Mouse (Mus musculus) stomach, embryonic 16.5 days (tissue): ENCODE results near the gene Olfr652. TPM values are rescaled to one million over a fixed set of nuclear protein-coding genes. Genes with fewer than 3 reads are reported as not detected.

Experiments
- ATAC-seq: fragments of 200-750 bp; cut with Nextera tagmentation; 2 replicates; pipeline ENCODE4 v1.8.0; 2017; ENCODE audit warnings: moderate number of reproducible peaks, moderate TSS enrichment; ENCODE audit not compliant: insufficient read depth, low FRiP score
- H3K27ac ChIP-seq: fragments of 300-500 bp; sonication (generic); 2 replicates; pipeline ENCODE4 v1.5.1; 2014; ENCODE audit warnings: low read length
- H3K27me3 ChIP-seq: fragments of 300-500 bp; sonication (generic); 2 replicates; pipeline ENCODE4 v1.6.1; 2014; ENCODE audit warnings: low read length, control low read depth, mixed read lengths; ENCODE audit not compliant: control insufficient read depth, insufficient read depth
- H3K36me3 ChIP-seq: fragments of 300-500 bp; sonication (generic); 2 replicates; pipeline ENCODE4 v1.6.1; 2014; ENCODE audit warnings: low read length; ENCODE audit not compliant: control insufficient read depth, insufficient read depth
- H3K4me1 ChIP-seq: fragments of 300-500 bp; sonication (generic); 2 replicates; pipeline ENCODE4 v1.6.1; 2014; ENCODE audit warnings: low read length, control low read depth, mixed read lengths; ENCODE audit not compliant: control insufficient read depth, insufficient read depth
- H3K4me2 ChIP-seq: fragments of 300-500 bp; sonication (generic); 2 replicates; pipeline ENCODE4 v1.6.1; 2014; ENCODE audit warnings: low read depth, low read length, mixed read lengths
- H3K4me3 ChIP-seq: fragments of 300-500 bp; sonication (generic); replicated peaks from 2 replicates; pipeline ENCODE4 v1.5.1; 2014; ENCODE audit warnings: mild to moderate bottlenecking, low read length
- H3K9ac ChIP-seq: fragments of 300-500 bp; sonication (generic); 2 replicates; pipeline ENCODE4 v1.6.1; 2014; ENCODE audit warnings: low read length
- H3K9me3 ChIP-seq: fragments of 300-500 bp; sonication (generic); replicated peaks from 2 replicates; pipeline ENCODE4 v1.6.1; 2016; ENCODE audit warnings: low read length, control low read depth; ENCODE audit not compliant: control insufficient read depth
- WGBS: fragments of 180-500 bp; shearing (Covaris S2); extraction: QIAGEN DNeasy Blood & Tissue Kit; methylation state at CpG from one replicate; pipeline ENCODE4 v1.1.7; 2014; 5-methylcytosine and 5-hydroxymethylcytosine counted together
- polyA plus RNA-seq: library from polyadenylated mRNA; unstranded; fragments of >200 nt; fragmentation: Nextera tagmentation; extraction: Ambion mirVana; gene quantifications from 2 replicates; pipeline ENCODE4 v1.2.1, GENCODE M21; 2015

Olfr652 gene
- not detected in 2 replicates for polyA plus RNA-seq

DNA sequence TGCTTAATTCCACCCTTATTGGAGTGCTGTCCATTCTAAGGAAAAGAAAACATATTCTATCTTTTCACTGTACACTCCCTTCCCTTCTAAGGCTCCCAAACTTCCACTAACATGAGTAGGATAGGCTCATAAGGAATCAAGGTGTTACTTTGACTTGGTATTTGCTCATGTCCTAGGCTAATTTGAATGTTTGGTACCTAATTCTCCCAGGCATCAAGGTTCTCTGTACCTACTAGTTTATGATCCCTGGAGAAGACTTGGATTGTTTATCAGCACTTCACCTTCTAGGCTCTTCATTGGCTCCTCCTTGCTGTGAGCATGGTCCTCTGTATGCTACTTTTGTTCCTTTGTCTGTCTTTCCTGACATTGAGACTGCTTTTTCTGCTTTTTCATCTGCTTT is at the start of gene Olfr652:
Gene Olfr652, plus strand, starts transcription at position 301 of the 400 bp plus-strand sequence.
- H3K9me3 ChIP-seq: no peaks in the 10 kb centered on the region
- ATAC-seq: no peak

DNA sequence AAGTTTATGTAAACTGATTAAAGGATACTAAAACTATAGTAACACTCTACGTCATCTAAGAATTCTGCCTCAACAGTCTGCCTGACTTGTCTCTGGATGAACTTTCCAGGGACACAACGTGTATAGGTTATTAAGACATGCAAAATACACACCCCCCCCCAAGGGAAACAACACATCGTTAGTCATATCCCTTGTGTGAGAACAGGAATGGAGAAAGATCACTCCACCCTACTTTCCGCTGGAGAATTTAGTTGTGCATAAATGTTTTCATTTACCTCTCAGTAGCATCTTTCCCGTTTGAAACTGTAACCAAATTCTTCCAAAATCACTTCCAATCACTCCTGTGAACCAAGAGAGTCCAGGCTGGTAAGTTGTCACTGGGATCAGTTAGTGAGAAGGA is 10.9 kb upstream of the Olfr652 start, which contains the start of gene Olfr651:
Gene Olfr651, plus strand, starts transcription at position 301 of the 400 bp plus-strand sequence.
- H3K4me1 ChIP-seq: no peaks in the 10 kb centered on the region
- 70% methylated on average over 5 of the region's 5 CpGs for WGBS
- ATAC-seq: no peak
- H3K9me3 ChIP-seq: no peaks in the 10 kb centered on the region
- H3K36me3 ChIP-seq: no peaks in the 10 kb centered on the region
- no peak within 1 kb of the TSS for H3K4me3 ChIP-seq
- H3K27me3 ChIP-seq: no peaks in the 10 kb centered on the region
- no peak within 1 kb of the TSS for H3K4me2 ChIP-seq
- H3K9ac ChIP-seq: no peak within 1 kb of the TSS
- H3K27ac ChIP-seq: no peak within 1 kb of the TSS

More for the DNA sequence above, at the start of gene Olfr652:
- Histone ChIP-seq H3K4me3 (no peak within 1 kb of the TSS), H3K27me3 (no peaks in the 10 kb centered on the region), H3K27ac (no peak within 1 kb of the TSS), H3K9ac (no peak within 1 kb of the TSS), H3K4me1 (no peaks in the 10 kb centered on the region), H3K4me2 (no peak within 1 kb of the TSS), H3K36me3 (no peaks in the 10 kb centered on the region)

DNA sequence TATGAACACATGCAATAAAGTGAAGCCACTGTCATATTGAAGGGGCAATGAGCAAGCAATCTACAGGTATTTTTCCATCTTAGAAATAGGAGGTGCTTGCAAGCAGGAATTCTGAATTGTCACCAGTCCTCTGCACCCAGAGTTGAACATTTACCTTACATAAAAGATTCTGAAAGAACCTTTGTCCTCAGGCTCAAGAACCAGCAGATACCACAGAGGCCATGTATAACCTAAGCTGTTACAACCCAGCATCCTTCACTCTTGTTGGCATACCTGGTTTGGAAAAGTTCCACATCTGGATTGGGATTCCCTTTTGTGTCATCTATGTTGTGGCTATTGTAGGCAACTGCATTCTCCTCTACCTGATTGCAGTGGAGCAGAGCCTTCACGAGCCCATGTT is 8.0 kb upstream of the Olfr652 start:
- Histone ChIP-seq H3K27ac (no peak overlapping the region), H3K27me3 (no peaks in the 10 kb centered on the region), H3K4me2 (no peak overlapping the region), H3K9me3 (no peaks in the 10 kb centered on the region), H3K9ac (no peak overlapping the region), H3K36me3 (no peaks in the 10 kb centered on the region), H3K4me1 (no peaks in the 10 kb centered on the region), H3K4me3 (no peak overlapping the region)
- 47% methylated on average over 1 of the region's 1 CpGs for WGBS
- no peak for ATAC-seq

DNA sequence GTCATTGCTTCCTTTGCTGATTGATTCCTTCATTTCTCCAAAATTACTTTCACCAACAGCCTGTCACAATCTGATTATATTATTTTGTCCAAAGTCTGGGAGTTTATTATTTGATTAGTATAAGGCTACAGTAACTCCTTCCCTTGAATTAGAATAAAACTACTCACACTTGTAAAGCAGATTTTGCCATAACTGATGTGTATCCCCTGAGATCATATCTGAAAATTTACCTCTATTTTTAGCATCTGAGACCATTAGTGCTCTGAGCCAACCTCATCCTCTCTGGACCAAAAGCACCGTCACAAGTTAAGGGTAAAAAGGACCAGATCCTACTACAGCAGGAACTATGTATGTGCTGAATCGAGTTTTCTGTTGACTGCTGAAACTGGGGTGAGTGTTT is 16.3 kb downstream of the Olfr652 start, which contains the start of gene Olfr653:
Gene Olfr653, plus strand, starts transcription at position 301 of the 400 bp plus-strand sequence.
- H3K27ac ChIP-seq: no peak within 1 kb of the TSS
- H3K4me3 ChIP-seq: no peak within 1 kb of the TSS
- no peaks in the 10 kb centered on the region for H3K27me3 ChIP-seq
- H3K9me3 ChIP-seq: no peaks in the 10 kb centered on the region
- no peaks in the 10 kb centered on the region for H3K36me3 ChIP-seq
- WGBS: 62% methylated on average over 2 of the region's 2 CpGs
- H3K4me2 ChIP-seq: no peak within 1 kb of the TSS
- H3K9ac ChIP-seq: no peak within 1 kb of the TSS
- no peak for ATAC-seq
- no peaks in the 10 kb centered on the region for H3K4me1 ChIP-seq

DNA sequence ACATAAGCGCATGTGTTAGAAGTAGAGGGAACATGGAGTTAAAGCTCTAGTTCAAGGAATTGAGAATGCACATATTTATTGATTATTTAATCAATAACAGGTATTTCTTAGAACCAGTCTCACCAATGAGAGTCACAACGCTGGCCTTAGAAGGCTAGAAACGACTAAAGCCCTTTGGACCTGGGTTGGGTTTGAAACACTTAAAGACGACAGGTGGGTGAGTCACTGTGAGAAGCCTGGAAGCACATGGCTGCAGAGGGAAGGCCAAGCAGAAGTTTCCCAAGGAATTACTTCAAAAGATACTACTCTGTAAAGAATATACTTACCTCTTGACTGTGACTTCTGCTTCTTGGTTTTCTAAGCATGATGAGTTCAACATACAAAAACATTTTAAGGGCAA is 20.1 kb downstream of the Olfr652 start:
- Histone ChIP-seq H3K27me3 (no peaks in the 10 kb centered on the region), H3K4me3 (no peak overlapping the region), H3K27ac (no peak overlapping the region), H3K4me1 (no peaks in the 10 kb centered on the region), H3K4me2 (no peak overlapping the region), H3K9ac (no peak overlapping the region), H3K36me3 (no peaks in the 10 kb centered on the region), H3K9me3 (no peaks in the 10 kb centered on the region)
- WGBS: 89% methylated on average over 4 of the region's 4 CpGs
- ATAC-seq: no peak

DNA sequence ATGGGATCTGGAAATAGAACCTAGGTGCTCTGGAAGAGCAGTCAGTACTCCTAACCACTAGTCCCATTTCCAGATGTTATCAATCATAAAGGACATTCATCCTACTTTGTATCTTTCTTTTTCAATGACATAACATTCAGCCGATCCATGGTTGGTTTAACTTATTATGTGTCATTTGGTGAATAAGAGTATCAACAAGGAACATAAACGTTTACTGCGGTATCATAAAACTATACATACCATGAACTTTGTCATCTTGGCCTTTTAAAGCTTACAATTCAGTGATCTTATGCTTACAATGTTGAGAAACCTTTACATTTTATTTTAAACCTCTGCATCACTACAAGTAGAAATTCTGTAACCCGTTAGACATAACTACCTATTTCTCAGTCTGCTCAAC is 20.7 kb downstream of the Olfr652 start:
- Histone ChIP-seq H3K9ac (no peak overlapping the region), H3K4me1 (no peaks in the 10 kb centered on the region), H3K27me3 (no peaks in the 10 kb centered on the region), H3K4me2 (no peak overlapping the region), H3K4me3 (no peak overlapping the region), H3K27ac (no peak overlapping the region), H3K9me3 (no peaks in the 10 kb centered on the region), H3K36me3 (no peaks in the 10 kb centered on the region)
- WGBS: 77% methylated on average over 4 of the region's 4 CpGs
- no peak for ATAC-seq

DNA sequence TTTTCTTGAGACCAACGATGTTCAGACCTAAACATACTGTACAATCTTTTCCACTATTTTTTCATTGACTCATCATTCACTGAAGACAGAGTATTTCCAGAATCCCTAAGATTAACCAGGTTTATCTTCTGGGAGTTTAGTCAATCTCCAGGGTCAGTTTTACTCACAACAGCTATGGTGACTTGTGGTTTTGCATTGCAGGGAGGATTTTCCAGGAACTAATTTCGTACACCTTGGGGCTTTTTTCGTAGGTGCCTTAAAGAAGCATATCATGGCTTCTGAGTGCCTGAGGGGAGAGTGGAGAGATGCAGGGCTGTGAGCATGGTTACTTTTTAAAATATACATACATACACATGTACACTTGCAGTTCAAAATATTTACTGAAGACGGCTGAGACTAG is 26.0 kb downstream of the Olfr652 start, which contains the start of gene Olfr654:
Gene Olfr654, plus strand, starts transcription at position 301 of the 400 bp plus-strand sequence.
- no peak for ATAC-seq
- no peaks in the 10 kb centered on the region for H3K36me3 ChIP-seq

DNA sequence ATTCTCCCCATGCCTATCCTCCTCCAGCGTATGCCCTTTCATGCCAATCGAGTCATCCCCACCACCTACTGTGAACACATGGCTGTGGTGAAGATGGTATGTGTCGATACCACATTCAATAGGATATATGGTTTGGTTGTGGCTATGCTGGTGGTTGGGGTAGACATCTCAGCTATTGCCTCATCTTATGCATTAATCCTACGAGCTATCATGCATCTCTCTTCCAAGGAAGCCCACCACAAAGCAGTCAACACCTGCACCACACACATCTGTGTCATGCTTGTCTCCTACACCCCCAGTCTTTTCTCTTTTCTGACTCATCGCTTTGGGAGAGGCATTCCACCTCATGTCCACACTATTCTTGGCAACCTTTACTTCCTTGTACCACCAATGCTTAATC is 27.6 kb downstream of the Olfr652 start:
- no peak for ATAC-seq
- H3K4me3 ChIP-seq: no peak overlapping the region
- H3K9me3 ChIP-seq: no peaks in the 10 kb centered on the region
- no peaks in the 10 kb centered on the region for H3K36me3 ChIP-seq
- no peak overlapping the region for H3K4me2 ChIP-seq
- no peak overlapping the region for H3K9ac ChIP-seq
- no peaks in the 10 kb centered on the region for H3K27me3 ChIP-seq
- H3K4me1 ChIP-seq: no peaks in the 10 kb centered on the region
- no peak overlapping the region for H3K27ac ChIP-seq
- WGBS: 77% methylated on average over 5 of the region's 5 CpGs

More for the DNA sequence above, 26.0 kb downstream of the Olfr652 start, which contains the start of gene Olfr654:
- WGBS: 67% methylated on average over 4 of the region's 4 CpGs
- no peak within 1 kb of the TSS for H3K4me3 ChIP-seq
- no peaks in the 10 kb centered on the region for H3K4me1 ChIP-seq
- H3K9ac ChIP-seq: no peak within 1 kb of the TSS
- no peaks in the 10 kb centered on the region for H3K9me3 ChIP-seq
- H3K4me2 ChIP-seq: no peak within 1 kb of the TSS
- H3K27me3 ChIP-seq: no peaks in the 10 kb centered on the region
- no peak within 1 kb of the TSS for H3K27ac ChIP-seq

DNA sequence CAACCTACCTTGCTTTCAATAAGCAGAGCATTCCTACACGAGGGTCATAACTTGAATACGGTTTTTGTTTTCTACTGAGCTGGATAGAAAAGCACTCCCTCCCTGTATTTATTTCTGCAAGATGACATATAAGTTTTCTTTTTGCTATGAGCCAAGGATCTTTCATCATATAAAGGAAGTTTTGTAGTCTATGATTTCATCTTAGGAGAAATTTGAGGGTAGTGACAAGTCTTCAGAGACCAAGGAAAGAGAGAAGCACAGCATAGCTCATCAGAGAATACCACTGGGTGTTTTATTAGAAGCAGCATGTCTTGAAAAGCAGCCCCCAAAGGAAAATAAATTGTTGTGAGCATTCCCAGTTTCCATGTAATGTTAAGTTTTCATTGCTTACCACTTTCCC is 41.0 kb downstream of the Olfr652 start, which contains the start of gene Olfr655:
Gene Olfr655, minus strand, starts transcription at position 101 of the 400 bp plus-strand sequence.
- Histone ChIP-seq H3K4me2 (no peak within 1 kb of the TSS), H3K9ac (no peak within 1 kb of the TSS), H3K27ac (no peak within 1 kb of the TSS), H3K27me3 (no peaks in the 10 kb centered on the region), H3K9me3 (no peaks in the 10 kb centered on the region), H3K36me3 (no peaks in the 10 kb centered on the region), H3K4me1 (no peaks in the 10 kb centered on the region), H3K4me3 (no peak within 1 kb of the TSS)
- no peak for ATAC-seq
- 79% methylated on average over 2 of the region's 2 CpGs for WGBS
